Mouse (Mus musculus): ENCODE measurements around the gene Dcaf8. TPM values are rescaled to one million over a fixed set of nuclear protein-coding genes. Genes with fewer than 3 reads are reported as not detected.
A peak's percentile ranks its signal among the peaks of the same experiment; 100 is the strongest.

The Dcaf8 gene
- polyA plus RNA-seq, 1 experiment from 2014 or later, result 147 TPM

DNA sequence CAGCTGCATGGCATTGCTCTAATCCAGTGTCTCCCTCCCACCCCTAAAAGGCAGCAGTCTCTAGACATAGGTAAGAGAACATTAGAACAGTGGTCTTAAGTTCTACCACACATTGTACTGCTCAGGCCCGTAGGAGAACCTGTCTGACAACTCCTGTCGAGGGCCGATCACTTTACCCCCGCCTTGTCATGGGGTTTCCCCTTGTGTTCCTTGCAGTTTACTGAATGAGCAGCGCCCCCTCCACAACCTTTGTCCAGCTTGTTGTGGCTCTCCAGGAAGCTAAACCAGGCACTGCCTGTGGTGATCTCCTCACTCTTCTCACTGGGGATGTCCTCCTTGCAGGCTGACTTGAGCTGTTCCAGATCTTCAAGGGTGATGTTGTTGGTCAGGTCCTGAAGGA lies 52.3 kb downstream of the Dcaf8 start:
- WGBS, result 87% methylated on average over 5 of the region's 5 CpGs
- no peak for ATAC-seq (ENCODE audit: low FRiP score, low TSS enrichment)
- Histone ChIP-seq H3K4me2 (replicated peaks; ENCODE audit: low read depth, low read length) (no peak overlapping the region), H3K9me3 (ENCODE audit: low read length) (no peaks in the 10 kb centered on the region), H3K36me3 (ENCODE audit: insufficient read depth, low read length) (peaks cover 47% of the 10 kb centered on the region), H3K27ac (ENCODE audit: low read length) (no peak overlapping the region), H3K9ac (replicated peaks; ENCODE audit: low read length) (no peak overlapping the region), H3K27me3 (ENCODE audit: insufficient read depth, low read length) (no peaks in the 10 kb centered on the region), H3K4me1 (ENCODE audit: insufficient read depth, low read length) (peaks cover 42% of the 10 kb centered on the region), H3K4me3 (ENCODE audit: low read length) (no peak overlapping the region)

DNA sequence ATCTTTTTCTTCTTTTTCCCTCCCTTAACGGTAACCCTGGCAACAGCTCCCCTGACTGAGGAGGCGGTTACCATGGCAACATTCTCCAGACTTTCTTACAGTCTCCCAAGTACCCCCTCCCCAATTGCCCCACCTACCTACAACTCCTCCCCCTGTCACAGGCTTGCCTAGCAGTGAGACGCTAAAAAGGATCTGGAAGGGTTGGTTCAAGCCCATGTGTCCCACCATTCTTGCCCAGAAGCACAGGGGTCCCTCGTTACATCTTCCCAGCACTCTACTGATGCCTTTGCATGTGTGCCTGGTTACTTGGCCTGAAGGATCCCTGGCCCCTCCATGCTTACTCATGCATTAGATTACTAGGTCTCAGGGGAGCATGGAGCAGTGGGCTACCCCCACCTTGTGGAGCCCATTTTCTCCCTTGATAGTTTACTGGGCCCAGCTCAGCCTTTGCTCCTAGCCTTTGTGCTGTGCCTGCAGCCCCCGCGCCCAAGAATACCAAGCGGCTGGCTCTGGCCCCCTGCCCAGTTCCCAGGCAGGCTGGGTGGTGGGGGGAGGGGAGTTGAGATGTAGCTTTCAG lies 53.1 kb downstream of the Dcaf8 start:
- Histone ChIP-seq H3K4me2 (replicated peaks; ENCODE audit: low read depth, low read length) (no peak overlapping the region), H3K27me3 (ENCODE audit: insufficient read depth, low read length) (no peaks in the 10 kb centered on the region), H3K9me3 (ENCODE audit: low read length) (no peaks in the 10 kb centered on the region), H3K36me3 (ENCODE audit: insufficient read depth, low read length) (peaks cover 40% of the 10 kb centered on the region), H3K4me3 (ENCODE audit: low read length) (no peak overlapping the region), H3K9ac (replicated peaks; ENCODE audit: low read length) (no peak overlapping the region), H3K4me1 (ENCODE audit: insufficient read depth, low read length) (peaks cover 50% of the 10 kb centered on the region), H3K27ac (ENCODE audit: low read length) (peak overlapping the region; percentile 33)
- 54% methylated on average over 7 of the region's 7 CpGs for WGBS
- ATAC-seq (ENCODE audit: low FRiP score, low TSS enrichment), result no peak

DNA sequence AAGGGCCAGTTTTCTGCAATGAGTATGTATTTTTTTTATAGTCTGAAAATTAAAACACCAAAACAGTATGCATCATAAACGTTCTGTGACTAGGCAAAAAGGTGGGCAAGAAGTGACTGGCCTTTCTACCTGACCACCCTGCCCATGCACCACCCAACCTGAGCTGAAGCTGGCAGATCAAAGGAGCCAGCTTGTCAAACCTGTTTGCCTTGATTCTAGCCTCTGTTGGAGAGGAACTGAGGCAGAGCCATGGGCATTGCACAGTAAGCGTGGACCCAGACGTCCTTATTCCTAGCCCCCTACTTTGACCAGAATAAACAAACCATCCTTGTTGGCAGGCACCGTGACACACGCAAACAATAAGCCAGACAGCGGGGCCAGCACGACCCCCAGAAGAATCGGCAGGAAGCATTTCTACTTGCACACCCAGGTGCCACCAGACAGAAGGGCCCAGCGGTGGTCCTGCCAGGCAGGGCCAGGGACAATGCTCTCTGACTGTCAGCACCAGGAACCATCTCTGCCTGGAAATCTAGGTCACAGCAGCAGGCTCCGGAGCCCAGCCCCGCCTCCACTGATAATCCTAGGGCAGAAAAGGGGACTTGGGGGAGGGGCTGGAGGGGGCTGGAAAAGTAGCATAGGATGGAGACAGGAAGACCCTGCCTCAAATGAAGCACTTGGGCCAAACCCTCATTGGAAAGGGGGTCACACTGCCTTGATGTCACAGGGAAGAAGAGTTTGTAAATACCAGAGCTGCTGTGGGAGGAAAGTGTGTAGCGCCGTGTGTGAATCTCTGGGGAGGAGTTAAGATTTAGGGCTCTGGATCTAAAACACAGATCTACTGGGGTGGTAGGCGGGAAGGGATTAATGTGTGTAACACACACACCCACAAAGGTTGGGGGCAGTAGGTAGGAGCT lies 54.3 kb downstream of the Dcaf8 start:
- Histone ChIP-seq H3K4me2 (replicated peaks; ENCODE audit: low read depth, low read length) (peak overlapping the region; percentile 1; the same call in 1 of the 2 replicates), H3K36me3 (ENCODE audit: insufficient read depth, low read length) (peaks cover 30% of the 10 kb centered on the region), H3K27me3 (ENCODE audit: insufficient read depth, low read length) (no peaks in the 10 kb centered on the region), H3K27ac (ENCODE audit: low read length) (peak overlapping the region; percentile 89), H3K4me1 (ENCODE audit: insufficient read depth, low read length) (peaks cover 61% of the 10 kb centered on the region), H3K9ac (replicated peaks; ENCODE audit: low read length) (peak overlapping the region; percentile 5; the same call in 1 of the 2 replicates), H3K4me3 (ENCODE audit: low read length) (no peak overlapping the region), H3K9me3 (ENCODE audit: low read length) (no peaks in the 10 kb centered on the region)
- 31% methylated on average over 14 of the region's 14 CpGs for WGBS
- ATAC-seq (ENCODE audit: low FRiP score, low TSS enrichment), result no peak

DNA sequence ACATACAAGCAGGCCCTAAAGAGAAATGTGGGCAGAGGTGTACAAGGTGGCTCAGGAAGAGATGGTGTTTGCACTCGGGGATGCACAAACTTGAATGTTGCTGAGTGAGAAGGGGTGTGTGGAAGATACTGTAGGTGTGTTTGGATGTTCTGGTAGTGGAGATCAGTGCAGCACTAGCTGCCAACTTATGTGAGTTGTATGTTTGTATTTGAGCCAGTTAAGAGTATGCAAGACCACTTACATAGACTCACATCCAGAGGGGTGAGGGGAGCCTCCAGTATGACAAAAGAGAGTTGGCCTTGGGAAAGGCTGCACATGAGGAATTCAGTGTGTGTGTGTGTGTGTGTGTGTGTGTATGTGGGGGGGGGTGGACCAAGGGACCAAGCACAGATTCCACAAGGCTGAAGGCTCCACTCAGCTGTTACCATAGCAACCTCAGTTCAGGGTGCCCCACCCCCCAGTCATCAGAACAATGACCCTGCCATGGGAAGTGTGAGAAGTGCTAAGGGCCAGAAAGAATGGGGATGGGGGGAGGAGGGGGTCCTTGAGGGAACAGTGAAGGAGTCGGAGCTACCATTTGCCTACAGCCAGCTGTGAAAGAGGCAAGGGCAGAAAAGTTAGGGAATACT lies 55.1 kb downstream of the Dcaf8 start:
- Histone ChIP-seq H3K9ac (replicated peaks; ENCODE audit: low read length) (no peak overlapping the region), H3K4me3 (ENCODE audit: low read length) (no peak overlapping the region), H3K36me3 (ENCODE audit: insufficient read depth, low read length) (peaks cover 22% of the 10 kb centered on the region), H3K27ac (ENCODE audit: low read length) (peak overlapping the region; percentile 89), H3K9me3 (ENCODE audit: low read length) (no peaks in the 10 kb centered on the region), H3K4me2 (replicated peaks; ENCODE audit: low read depth, low read length) (peak overlapping the region; percentile 88), H3K27me3 (ENCODE audit: insufficient read depth, low read length) (no peaks in the 10 kb centered on the region), H3K4me1 (ENCODE audit: insufficient read depth, low read length) (peaks cover 64% of the 10 kb centered on the region)
- ATAC-seq (ENCODE audit: low FRiP score, low TSS enrichment), result no peak
- WGBS, result 30% methylated on average over 2 of the region's 2 CpGs

DNA sequence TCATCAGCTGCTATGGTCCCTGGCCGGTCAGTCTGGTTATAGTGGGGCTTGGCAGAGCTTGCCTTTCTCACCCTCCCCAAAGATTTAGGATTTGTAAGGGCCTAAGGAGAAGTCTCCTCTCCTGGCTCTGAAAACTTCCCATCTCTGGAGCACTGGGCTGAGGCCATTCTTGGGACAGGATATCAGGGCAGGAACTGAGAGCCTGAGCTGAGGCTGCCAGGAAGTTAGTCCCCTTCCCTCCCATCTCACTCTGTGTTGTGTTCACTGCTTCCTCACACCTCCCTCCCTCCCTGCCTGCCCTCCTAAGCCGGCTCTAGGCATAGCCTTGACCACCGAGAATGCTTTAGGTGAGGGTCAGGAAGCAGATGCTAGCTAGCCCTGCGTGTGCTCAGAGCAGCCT lies 55.7 kb downstream of the Dcaf8 start:
- no peak overlapping the region for H3K4me3 ChIP-seq (ENCODE audit: low read length)
- H3K9me3 ChIP-seq (ENCODE audit: low read length), result no peaks in the 10 kb centered on the region
- H3K9ac ChIP-seq (replicated peaks; ENCODE audit: low read length), result peak overlapping the region; percentile 37
- peak overlapping the region; percentile 89 for H3K27ac ChIP-seq (ENCODE audit: low read length)
- H3K27me3 ChIP-seq (ENCODE audit: insufficient read depth, low read length), result no peaks in the 10 kb centered on the region
- 9% methylated on average over 4 of the region's 4 CpGs for WGBS
- peaks cover 64% of the 10 kb centered on the region for H3K4me1 ChIP-seq (ENCODE audit: insufficient read depth, low read length)
- ATAC-seq (ENCODE audit: low FRiP score, low TSS enrichment), result peak; percentile 13; the same call in 1 of the 2 replicates
- H3K36me3 ChIP-seq (ENCODE audit: insufficient read depth, low read length), result peaks cover 18% of the 10 kb centered on the region
- H3K4me2 ChIP-seq (replicated peaks; ENCODE audit: low read depth, low read length), result peak overlapping the region; percentile 88

DNA sequence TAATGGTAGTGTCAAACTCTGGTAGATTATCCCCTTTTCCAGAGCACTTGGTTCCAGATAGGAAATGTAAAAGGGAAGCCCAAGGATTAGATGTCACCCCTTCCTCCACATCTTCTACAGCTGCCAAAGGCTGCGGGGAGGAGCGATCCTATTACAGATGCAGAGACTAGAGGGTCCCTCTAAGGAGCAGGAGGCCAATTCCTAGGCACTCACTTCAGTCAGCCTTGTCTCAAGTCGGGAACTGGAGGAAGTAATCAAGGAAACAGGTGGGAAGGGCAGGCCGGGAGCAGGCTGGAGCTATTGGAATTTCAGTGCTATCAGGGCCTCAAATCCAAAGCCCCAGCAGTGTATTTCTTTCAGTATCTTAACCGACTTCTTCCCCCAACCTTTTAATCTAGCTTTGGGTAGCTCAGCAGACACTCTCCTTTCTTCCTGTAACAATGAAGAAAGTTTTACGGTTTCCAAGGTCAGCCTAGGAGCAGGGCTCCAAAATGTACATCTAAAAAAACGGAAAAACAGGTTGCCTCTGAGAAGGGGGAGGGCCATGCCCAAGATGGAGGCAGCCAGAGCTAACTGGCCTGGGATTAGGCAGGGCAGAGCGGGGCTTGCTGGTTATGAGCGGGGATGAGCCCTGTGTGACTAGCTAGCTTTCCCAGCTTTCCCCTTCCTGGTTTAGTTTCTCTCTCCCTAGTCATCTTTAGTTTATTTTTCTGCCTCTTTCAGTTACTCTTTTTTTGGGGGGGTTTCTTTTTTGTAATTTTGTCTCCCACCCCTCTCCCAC lies 56.3 kb downstream of the Dcaf8 start:
- H3K4me2 ChIP-seq (replicated peaks; ENCODE audit: low read depth, low read length), result peak overlapping the region; percentile 88
- peak overlapping the region; percentile 18 for H3K4me3 ChIP-seq (ENCODE audit: low read length)
- 20% methylated on average over 9 of the region's 9 CpGs for WGBS
- H3K27me3 ChIP-seq (ENCODE audit: insufficient read depth, low read length), result no peaks in the 10 kb centered on the region
- peak overlapping the region; percentile 89 for H3K27ac ChIP-seq (ENCODE audit: low read length)
- H3K9me3 ChIP-seq (ENCODE audit: low read length), result no peaks in the 10 kb centered on the region
- H3K36me3 ChIP-seq (ENCODE audit: insufficient read depth, low read length), result peaks cover 15% of the 10 kb centered on the region
- H3K4me1 ChIP-seq (ENCODE audit: insufficient read depth, low read length), result peaks cover 64% of the 10 kb centered on the region
- H3K9ac ChIP-seq (replicated peaks; ENCODE audit: low read length), result peak overlapping the region; percentile 51
- ATAC-seq (ENCODE audit: low FRiP score, low TSS enrichment), result no peak

DNA sequence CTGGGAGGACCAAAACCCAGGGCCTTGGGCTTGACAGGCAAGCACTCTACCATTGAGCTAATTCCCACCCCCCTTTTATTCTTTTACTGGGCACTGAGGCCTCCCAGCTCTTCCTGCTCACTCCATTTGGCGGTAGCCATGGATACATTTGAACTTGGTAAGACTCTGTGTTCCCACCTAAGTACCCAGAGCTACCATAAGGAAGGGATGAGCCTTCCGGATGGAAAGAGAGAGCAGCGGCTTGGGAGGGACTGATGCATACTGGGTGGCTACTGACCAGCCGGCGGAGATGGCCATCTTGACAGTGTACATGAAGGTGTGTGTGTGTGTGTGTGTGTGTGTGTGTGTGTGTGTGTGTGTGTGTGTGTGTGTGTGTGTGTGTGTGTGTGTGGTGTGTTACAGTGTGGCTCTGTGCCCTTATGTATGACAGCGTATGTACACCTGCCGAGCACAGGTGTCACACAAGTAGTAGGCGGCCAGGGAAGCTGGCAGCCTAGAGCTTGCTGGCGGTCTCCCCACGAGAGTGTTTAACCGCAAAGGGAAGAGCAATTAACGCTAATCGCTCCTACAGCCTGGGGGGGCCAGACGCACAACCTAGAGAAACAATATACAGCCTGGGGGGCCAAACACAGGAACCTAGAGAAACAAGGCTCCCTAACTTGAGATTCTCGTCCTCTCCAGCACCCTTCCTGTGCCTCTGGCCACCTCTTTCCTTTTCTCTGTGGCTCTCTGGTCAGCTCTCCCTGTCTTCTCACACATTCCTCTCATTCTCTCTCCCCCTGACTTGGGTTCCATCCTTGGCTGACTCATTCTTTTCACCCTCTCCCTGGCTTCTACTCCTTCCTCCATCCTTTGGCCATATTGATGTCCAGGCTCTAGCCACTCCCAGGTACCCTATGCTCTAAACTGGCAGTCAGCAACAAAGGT lies 57.2 kb downstream of the Dcaf8 start:
- ATAC-seq (ENCODE audit: low FRiP score, low TSS enrichment), result no peak

DNA sequence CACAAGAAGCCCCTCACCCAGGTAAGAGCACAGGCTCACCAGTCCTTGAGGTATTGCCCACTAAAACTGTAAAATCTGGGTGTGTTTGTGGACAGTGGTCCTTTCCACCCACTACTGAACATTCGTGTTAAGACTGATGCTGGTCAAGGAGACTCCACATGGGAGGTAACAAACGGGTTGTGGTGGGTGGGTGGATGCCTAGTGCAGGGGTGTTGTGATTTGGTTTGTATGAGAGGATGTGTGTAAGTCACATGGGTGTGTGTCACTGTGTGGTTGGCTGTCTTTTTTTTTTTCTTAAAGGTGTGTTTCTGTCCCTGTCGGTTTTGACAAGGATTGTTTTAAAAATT lies 57.8 kb downstream of the Dcaf8 start:
- ATAC-seq (ENCODE audit: low FRiP score, low TSS enrichment), result no peak
- peak overlapping the region; percentile 89 for H3K9ac ChIP-seq (replicated peaks; ENCODE audit: low read length)
- WGBS, result 8% methylated on average over 3 of the region's 3 CpGs
- H3K4me2 ChIP-seq (replicated peaks; ENCODE audit: low read depth, low read length), result peak overlapping the region; percentile 88
- no peaks in the 10 kb centered on the region for H3K9me3 ChIP-seq (ENCODE audit: low read length)
- peak overlapping the region; percentile 82 for H3K4me3 ChIP-seq (ENCODE audit: low read length)
- no peaks in the 10 kb centered on the region for H3K27me3 ChIP-seq (ENCODE audit: insufficient read depth, low read length)
- peak overlapping the region; percentile 90 for H3K27ac ChIP-seq (ENCODE audit: low read length)
- H3K36me3 ChIP-seq (ENCODE audit: insufficient read depth, low read length), result peaks cover 4% of the 10 kb centered on the region; the same call in 1 of the 2 replicates
- peaks cover 64% of the 10 kb centered on the region for H3K4me1 ChIP-seq (ENCODE audit: insufficient read depth, low read length)

More for the DNA sequence above, 57.2 kb downstream of the Dcaf8 start:
- Histone ChIP-seq H3K27ac (ENCODE audit: low read length) (peak overlapping the region; percentile 89), H3K27me3 (ENCODE audit: insufficient read depth, low read length) (no peaks in the 10 kb centered on the region), H3K4me3 (ENCODE audit: low read length) (peak overlapping the region; percentile 82), H3K9ac (replicated peaks; ENCODE audit: low read length) (peak overlapping the region; percentile 89), H3K4me2 (replicated peaks; ENCODE audit: low read depth, low read length) (peak overlapping the region; percentile 88), H3K9me3 (ENCODE audit: low read length) (no peaks in the 10 kb centered on the region), H3K4me1 (ENCODE audit: insufficient read depth, low read length) (peaks cover 64% of the 10 kb centered on the region), H3K36me3 (ENCODE audit: insufficient read depth, low read length) (peaks cover 7% of the 10 kb centered on the region)
- 41% methylated on average over 15 of the region's 15 CpGs for WGBS
